Mouse (Mus musculus) liver, adult 2 months (tissue): Measurements from ENCODE around the gene Six5.

ENCODE experiments used
- CTCF ChIP-seq: fragments of 200-500 bp; IDR thresholded peaks from 2 replicates; pipeline ENCODE4 v1.5.1; 2011; ENCODE audit warnings: low read depth, low read length, control low read depth
- POLR2A ChIP-seq: fragments of 200-500 bp; IDR thresholded peaks from 2 replicates; pipeline ENCODE4 v1.6.1; 2011; ENCODE audit warnings: low read length, control low read depth; ENCODE audit not compliant: insufficient read depth; ENCODE audit errors: extremely low read depth

DNA sequence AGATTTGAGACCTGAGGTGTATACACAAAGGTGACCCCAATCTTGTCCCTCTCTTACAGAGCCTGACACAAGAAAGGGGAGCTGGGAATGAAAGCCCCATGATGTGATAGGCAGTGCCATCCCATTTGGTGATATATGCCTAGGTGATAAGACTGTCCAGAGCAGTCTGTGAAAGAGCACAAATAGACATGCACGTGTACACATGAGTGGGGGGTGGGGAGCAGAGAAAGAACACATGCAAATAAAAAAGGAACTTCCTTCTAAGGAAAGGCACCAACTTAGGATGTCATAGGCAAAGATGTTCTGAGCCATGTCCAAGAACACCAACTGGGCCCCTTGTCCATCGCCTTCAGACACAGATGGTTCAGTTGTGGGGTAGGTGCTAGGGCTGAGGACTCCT, 10.1 kb downstream of the Six5 start:
- no peak for TF ChIP-seq CTCF
- TF ChIP-seq POLR2A, result no peak
